Mouse (Mus musculus): Measurements from ENCODE around the gene Kmo. TPM values are rescaled to one million over a fixed set of nuclear protein-coding genes. Genes with fewer than 3 reads are reported as not detected.

Gene Kmo
- polyA plus RNA-seq (2014; fragmentation: Illumina TruSeq; extraction: RNeasy Lipid Tissue Mini Kit (QIAGEN cat#74804); ENCODE audit: insufficient read depth, low read depth, low replicate concordance) = 3.1 TPM

DNA sequence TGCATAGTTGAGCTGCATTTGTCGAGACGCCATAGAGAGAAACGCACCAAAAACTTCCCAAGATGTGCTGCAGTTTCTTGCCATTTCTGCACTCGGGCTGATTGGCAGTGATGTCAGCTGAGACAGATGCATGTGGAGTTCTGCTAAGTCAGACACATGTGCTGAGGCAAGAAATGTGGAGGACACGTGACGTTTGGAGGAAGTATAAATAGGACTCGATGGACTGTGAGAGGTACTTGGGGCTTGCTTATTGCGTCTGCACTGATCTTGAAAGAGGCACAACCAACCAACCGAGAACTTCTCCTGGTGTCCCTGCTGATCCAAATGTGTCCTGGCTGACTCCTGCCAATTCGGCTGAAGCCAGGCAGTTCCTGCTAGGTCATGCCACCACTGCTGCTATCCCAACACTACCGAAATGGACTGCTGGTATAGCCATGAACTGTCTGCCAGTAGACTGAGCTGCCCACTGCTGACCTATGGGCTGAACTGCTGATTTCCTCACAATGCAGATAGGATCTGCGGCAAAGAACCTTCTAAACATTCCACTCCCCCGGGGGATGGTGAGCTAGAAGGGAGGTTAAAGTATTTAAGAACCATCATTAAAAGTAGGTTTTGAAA, at the start of gene Kmo:
Gene Kmo (plus strand): TSS at position 568 of the 618 bp plus-strand sequence.

GRCm38 (mm10) chr1:175625257-175625879, 5.2 kb downstream of the Kmo start, which contains the start of gene Fh1:
TSS of gene Fh1 (minus strand) at chr1:175625635.

GRCm38 (mm10) chr1:175692246-175692996, 72.2 kb downstream of the Kmo start, which contains the start of the genes Opn3 and Chml:
TSS of gene Opn3 (minus strand) at chr1:175692776.
TSS of gene Chml (minus strand) at chr1:175692901.

GRCm38 (mm10) chr1:175698293-175698692, 78.1 kb downstream of the Kmo start, which contains the start of gene Wdr64:
TSS of gene Wdr64 (plus strand) at chr1:175698593.

Other genes with a start within 250 kb of the Kmo start
- gene Rgs7, start 127.9 kb upstream of the Kmo start, polyA plus RNA-seq (2014; fragmentation: Illumina TruSeq; extraction: RNeasy Lipid Tissue Mini Kit (QIAGEN cat#74804); ENCODE audit: insufficient read depth, low read depth, low replicate concordance) = 0.18 TPM
- gene Fh1, start 5.3 kb downstream of the Kmo start, polyA plus RNA-seq (2014; fragmentation: Illumina TruSeq; extraction: RNeasy Lipid Tissue Mini Kit (QIAGEN cat#74804); ENCODE audit: insufficient read depth, low read depth, low replicate concordance) = 79.1 TPM
- 1.6 TPM for gene Opn3, start 72.4 kb downstream of the Kmo start, polyA plus RNA-seq (2014; fragmentation: Illumina TruSeq; extraction: RNeasy Lipid Tissue Mini Kit (QIAGEN cat#74804); ENCODE audit: insufficient read depth, low read depth, low replicate concordance)
- gene Chml, start 72.5 kb downstream of the Kmo start, polyA plus RNA-seq (2014; fragmentation: Illumina TruSeq; extraction: RNeasy Lipid Tissue Mini Kit (QIAGEN cat#74804); ENCODE audit: insufficient read depth, low read depth, low replicate concordance) = 2.6 TPM
- not detected for gene Wdr64, start 78.2 kb downstream of the Kmo start, polyA plus RNA-seq (2014; fragmentation: Illumina TruSeq; extraction: RNeasy Lipid Tissue Mini Kit (QIAGEN cat#74804); ENCODE audit: insufficient read depth, low read depth, low replicate concordance)

Measured in lung, adult 10 weeks (tissue).